Mouse (Mus musculus): Measurements from ENCODE around the gene Efna5.

The Efna5 gene

GRCm38 (mm10) chr17:62592436-62593074, 288.6 kb downstream of the Efna5 start:
- no peak for DNase-seq

GRCm38 (mm10) chr17:62591581-62592435, 289.3 kb downstream of the Efna5 start:
- DNase-seq = no peak

- DNase-seq = no peak
Observed at GRCm38 (mm10) chr17:62590685-62591460, 290.2 kb downstream of the Efna5 start.

GRCm38 (mm10) chr17:62580127-62580526, 301.0 kb downstream of the Efna5 start:
- no peak for DNase-seq

GRCm38 (mm10) chr17:62579618-62580017, 301.5 kb downstream of the Efna5 start:
- DNase-seq = no peak

GRCm38 (mm10) chr17:62574499-62575265, 306.4 kb downstream of the Efna5 start:
- no peak for DNase-seq

GRCm38 (mm10) chr17:62570101-62570500, 311.0 kb downstream of the Efna5 start:
- DNase-seq = no peak

- DNase-seq = peak; percentile 4
Observed at GRCm38 (mm10) chr17:62568019-62568418, 313.1 kb downstream of the Efna5 start.

GRCm38 (mm10) chr17:62565632-62566031, 315.5 kb downstream of the Efna5 start:
- no peak for DNase-seq

GRCm38 (mm10) chr17:62562439-62562838, 318.7 kb downstream of the Efna5 start:
- DNase-seq = no peak

- peak; percentile 24 for DNase-seq
Observed at GRCm38 (mm10) chr17:62557215-62557614, 323.9 kb downstream of the Efna5 start.
